Comparison of ENCODE assay signal across 8 mouse cellular contexts in genomic region chr6:56901824-56902386, GRCm38 (mm10). TPM values are rescaled to one million over a fixed set of nuclear protein-coding genes. Genes with fewer than 3 reads are reported as not detected.
A peak's percentile ranks its signal among the peaks of the same experiment; 100 is the strongest.
DNase-seq lines count a peak whose midpoint lies in the region; ATAC-seq lines count a peak whose summit lies in the region.

No protein-coding gene starts in this region.

- no peaks in the 10 kb centered on the region for H3K27me3 ChIP-seq in hindbrain, embryonic 14.5 days (ENCODE audit: control insufficient read depth, insufficient read depth, low read length)
- H3K27me3 ChIP-seq in hindbrain, embryonic 12.5 days, result no peaks in the 10 kb centered on the region
- H3K27me3 ChIP-seq in forebrain, embryonic 12.5 days, result no peaks in the 10 kb centered on the region
- no peaks in the 10 kb centered on the region for H3K27me3 ChIP-seq in hindbrain, embryonic 16.5 days (replicated peaks; ENCODE audit: control insufficient read depth, insufficient read depth, low read length)
- no peaks in the 10 kb centered on the region for H3K27me3 ChIP-seq in liver, embryonic 12.5 days (replicated peaks)
- H3K27me3 ChIP-seq in neural tube, embryonic 13.5 days, result no peaks in the 10 kb centered on the region

- no peak overlapping the region for H3K4me3 ChIP-seq in hindbrain, embryonic 14.5 days (replicated peaks; ENCODE audit: low read length)
- no peak overlapping the region for H3K4me3 ChIP-seq in hindbrain, embryonic 12.5 days
- H3K4me3 ChIP-seq in forebrain, embryonic 12.5 days (replicated peaks), result no peak overlapping the region
- H3K4me3 ChIP-seq in hindbrain, embryonic 16.5 days (ENCODE audit: low read length), result no peak overlapping the region
- peak overlapping the region; percentile 53 for H3K4me3 ChIP-seq in liver, embryonic 12.5 days
- H3K4me3 ChIP-seq in neural tube, embryonic 13.5 days, result no peak overlapping the region

- no peaks in the 10 kb centered on the region for H3K36me3 ChIP-seq in hindbrain, embryonic 14.5 days (replicated peaks; ENCODE audit: control insufficient read depth, insufficient read depth)
- no peaks in the 10 kb centered on the region for H3K36me3 ChIP-seq in hindbrain, embryonic 12.5 days
- H3K36me3 ChIP-seq in forebrain, embryonic 12.5 days (replicated peaks), result no peaks in the 10 kb centered on the region
- H3K36me3 ChIP-seq in hindbrain, embryonic 16.5 days (ENCODE audit: control insufficient read depth, insufficient read depth, low read length), result no peaks in the 10 kb centered on the region
- H3K36me3 ChIP-seq in liver, embryonic 12.5 days, result peaks cover 23% of the 10 kb centered on the region
- H3K36me3 ChIP-seq in neural tube, embryonic 13.5 days, result no peaks in the 10 kb centered on the region

- no peak overlapping the region for H3K27ac ChIP-seq in hindbrain, embryonic 14.5 days
- H3K27ac ChIP-seq in hindbrain, embryonic 12.5 days, result no peak overlapping the region
- H3K27ac ChIP-seq in forebrain, embryonic 12.5 days, result no peak overlapping the region
- no peak overlapping the region for H3K27ac ChIP-seq in hindbrain, embryonic 16.5 days (ENCODE audit: low read depth, low read length)
- peak overlapping the region; percentile 98 for H3K27ac ChIP-seq in liver, embryonic 12.5 days
- no peak overlapping the region for H3K27ac ChIP-seq in neural tube, embryonic 13.5 days (replicated peaks)

- 31% methylated on average over 12 of the region's 12 CpGs for WGBS in hindbrain, embryonic 14.5 days
- WGBS in hindbrain, embryonic 12.5 days, result 31% methylated on average over 12 of the region's 12 CpGs
- 33% methylated on average over 12 of the region's 12 CpGs for WGBS in forebrain, embryonic 12.5 days
- WGBS in hindbrain, embryonic 16.5 days, result 33% methylated on average over 12 of the region's 12 CpGs
- 18% methylated on average over 12 of the region's 12 CpGs for WGBS in liver, embryonic 12.5 days (ENCODE audit: insufficient replicate concordance)
- WGBS in neural tube, embryonic 13.5 days, result 35% methylated on average over 12 of the region's 12 CpGs

- H3K4me2 ChIP-seq in hindbrain, embryonic 14.5 days (replicated peaks), result peak overlapping the region; percentile 9; the same call in 1 of the 2 replicates
- H3K4me2 ChIP-seq in hindbrain, embryonic 12.5 days (replicated peaks), result no peak overlapping the region; the same call in 1 of the 2 replicates
- H3K4me2 ChIP-seq in forebrain, embryonic 12.5 days, result no peak overlapping the region
- peak overlapping the region; percentile 4 for H3K4me2 ChIP-seq in hindbrain, embryonic 16.5 days (ENCODE audit: low read length)
- peak overlapping the region; percentile 82 for H3K4me2 ChIP-seq in liver, embryonic 12.5 days
- peak overlapping the region; percentile 22 for H3K4me2 ChIP-seq in neural tube, embryonic 13.5 days

- H3K9me3 ChIP-seq in hindbrain, embryonic 14.5 days (ENCODE audit: control insufficient read depth, low read length), result no peaks in the 10 kb centered on the region
- H3K9me3 ChIP-seq in hindbrain, embryonic 12.5 days (replicated peaks), result no peaks in the 10 kb centered on the region
- no peaks in the 10 kb centered on the region for H3K9me3 ChIP-seq in forebrain, embryonic 12.5 days
- no peaks in the 10 kb centered on the region for H3K9me3 ChIP-seq in hindbrain, embryonic 16.5 days (ENCODE audit: control insufficient read depth, low read length)
- H3K9me3 ChIP-seq in liver, embryonic 12.5 days (replicated peaks), result no peaks in the 10 kb centered on the region
- no peaks in the 10 kb centered on the region for H3K9me3 ChIP-seq in neural tube, embryonic 13.5 days

- no peak for ATAC-seq in hindbrain, embryonic 14.5 days (ENCODE audit: low FRiP score)
- no peak for ATAC-seq in hindbrain, embryonic 12.5 days (ENCODE audit: low FRiP score)
- peak; percentile 94 for ATAC-seq in activated CD4-positive, CD25-positive, alpha-beta regulatory T cell, adult 4 months
- peak; percentile 51; the same call in 1 of the 2 replicates for ATAC-seq in forebrain, embryonic 12.5 days (ENCODE audit: low FRiP score)
- ATAC-seq in hindbrain, embryonic 16.5 days, result no peak; the same call in 1 of the 2 replicates
- peak; percentile 69 for ATAC-seq in liver, embryonic 12.5 days
- ATAC-seq in neural tube, embryonic 13.5 days (ENCODE audit: low read depth), result no peak

- DNase-seq in hindbrain, embryonic 14.5 days (ENCODE audit: low spot score), result no peak
- peak; percentile 82 for DNase-seq in urinary bladder, postnatal 14 days (ENCODE audit: low spot score)

- H3K4me1 ChIP-seq in hindbrain, embryonic 14.5 days (replicated peaks; ENCODE audit: control insufficient read depth, insufficient read depth, low read length), result peaks cover 27% of the 10 kb centered on the region; the same call in 1 of the 2 replicates
- H3K4me1 ChIP-seq in hindbrain, embryonic 12.5 days, result peaks cover 18% of the 10 kb centered on the region
- H3K4me1 ChIP-seq in forebrain, embryonic 12.5 days, result peaks cover 18% of the 10 kb centered on the region
- peaks cover 7% of the 10 kb centered on the region for H3K4me1 ChIP-seq in hindbrain, embryonic 16.5 days (ENCODE audit: control insufficient read depth, insufficient read depth, low read depth, low read length)
- H3K4me1 ChIP-seq in liver, embryonic 12.5 days, result peaks cover 92% of the 10 kb centered on the region
- H3K4me1 ChIP-seq in neural tube, embryonic 13.5 days (replicated peaks), result peaks cover 38% of the 10 kb centered on the region

- H3K9ac ChIP-seq in hindbrain, embryonic 14.5 days, result no peak overlapping the region
- H3K9ac ChIP-seq in hindbrain, embryonic 12.5 days, result no peak overlapping the region
- H3K9ac ChIP-seq in forebrain, embryonic 12.5 days, result no peak overlapping the region
- no peak overlapping the region for H3K9ac ChIP-seq in hindbrain, embryonic 16.5 days (ENCODE audit: low read depth, low read length)
- H3K9ac ChIP-seq in liver, embryonic 12.5 days, result peak overlapping the region; percentile 76
- no peak overlapping the region for H3K9ac ChIP-seq in neural tube, embryonic 13.5 days

RNA-seq across cellular contexts. Expression of gene Nt5c3, which starts 21.8 kb away (rescaled TPM):
- 174 and 180 TPM in 2 replicates for polyA plus RNA-seq in hindbrain, embryonic 14.5 days (2014; fragmentation: Nextera tagmentation; extraction: Ambion mirVana)
- 102 and 106 TPM in 2 replicates for polyA plus RNA-seq in hindbrain, embryonic 12.5 days (2016; fragmentation: Nextera tagmentation; extraction: Ambion mirVana)
- 10 to 100 TPM; 65.0 to 70.7 TPM for polyA plus RNA-seq in activated CD4-positive, CD25-positive, alpha-beta regulatory T cell, adult 4 months (2017; shearing (Covaris generic))
- polyA plus RNA-seq in forebrain, embryonic 12.5 days (2016; fragmentation: Nextera tagmentation; extraction: Ambion mirVana), result 85.8 and 86.8 TPM in 2 replicates
- polyA plus RNA-seq in hindbrain, embryonic 16.5 days (2015; fragmentation: Nextera tagmentation; extraction: Ambion mirVana), result 150 and 161 TPM in 2 replicates
- polyA plus RNA-seq in liver, embryonic 12.5 days (2016; fragmentation: Nextera tagmentation; extraction: Ambion mirVana), result 216 and 218 TPM in 2 replicates
- polyA plus RNA-seq in neural tube, embryonic 13.5 days (2015; fragmentation: Nextera tagmentation; extraction: Ambion mirVana), result 140 and 147 TPM in 2 replicates

RNA-seq across cellular contexts. Expression of gene Vmn1r4, which starts 21.9 kb away (rescaled TPM):
- 0.62 and 0.72 TPM in 2 replicates for polyA plus RNA-seq in hindbrain, embryonic 14.5 days (2014; fragmentation: Nextera tagmentation; extraction: Ambion mirVana)
- 0.27 and 0.36 TPM in 2 replicates for polyA plus RNA-seq in hindbrain, embryonic 12.5 days (2016; fragmentation: Nextera tagmentation; extraction: Ambion mirVana)
- not detected for polyA plus RNA-seq in activated CD4-positive, CD25-positive, alpha-beta regulatory T cell, adult 4 months (2017; shearing (Covaris generic))
- 0.36 and 0.40 TPM in 2 replicates for polyA plus RNA-seq in forebrain, embryonic 12.5 days (2016; fragmentation: Nextera tagmentation; extraction: Ambion mirVana)
- 0.37 and 0.69 TPM in 2 replicates for polyA plus RNA-seq in hindbrain, embryonic 16.5 days (2015; fragmentation: Nextera tagmentation; extraction: Ambion mirVana)
- 0.13 and 0.29 TPM in 2 replicates for polyA plus RNA-seq in liver, embryonic 12.5 days (2016; fragmentation: Nextera tagmentation; extraction: Ambion mirVana)
- polyA plus RNA-seq in neural tube, embryonic 13.5 days (2015; fragmentation: Nextera tagmentation; extraction: Ambion mirVana), result 0.73 and 0.90 TPM in 2 replicates

Comparison
In these comparisons a context has a peak if more than half of its experiments do, and no peak if none do; other contexts are left out.
1. H3K4me2 ChIP-seq: peak in hindbrain, embryonic 14.5 days (single experiment), hindbrain, embryonic 16.5 days (single experiment), liver, embryonic 12.5 days (single experiment) and neural tube, embryonic 13.5 days (single experiment); none in hindbrain, embryonic 12.5 days (single experiment) and forebrain, embryonic 12.5 days (single experiment).
2. ATAC-seq: peak in activated CD4-positive, CD25-positive, alpha-beta regulatory T cell, adult 4 months (single experiment), forebrain, embryonic 12.5 days (single experiment) and liver, embryonic 12.5 days (single experiment); none in hindbrain, embryonic 14.5 days (single experiment), hindbrain, embryonic 12.5 days (single experiment), hindbrain, embryonic 16.5 days (single experiment) and neural tube, embryonic 13.5 days (single experiment).